Mouse (Mus musculus): ENCODE data around the gene H2-M10.2. TPM values are rescaled to one million over a fixed set of nuclear protein-coding genes. Genes with fewer than 3 reads are reported as not detected.
A peak's percentile ranks its signal among the peaks of the same experiment; 100 is the strongest.

The H2-M10.2 gene
- polyA plus RNA-seq, 1 experiment from 2014 or later = not detected

DNA sequence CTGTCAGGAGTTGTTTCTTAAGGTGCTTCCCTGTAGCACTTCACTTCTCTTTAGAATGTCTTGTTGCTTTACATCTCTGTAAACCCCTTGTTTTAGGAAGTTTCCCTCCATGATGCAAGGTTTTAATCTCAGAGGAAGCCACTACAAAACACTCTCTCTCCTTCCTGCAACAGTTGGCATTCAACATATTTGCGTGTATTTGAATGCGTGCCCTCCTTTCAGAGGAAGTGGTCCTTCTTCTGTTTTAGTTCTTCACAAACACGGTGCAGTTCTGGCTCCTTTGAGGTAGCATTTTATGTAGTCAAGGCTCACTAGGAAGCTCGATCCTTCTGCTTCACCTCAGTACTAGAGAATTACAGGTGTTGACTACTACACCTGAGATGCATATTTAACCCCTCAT is 12.5 kb downstream of the H2-M10.2 start:
- H3K36me3 ChIP-seq (ENCODE audit: control insufficient read depth, insufficient read depth) = peaks cover 4% of the 10 kb centered on the region
- ATAC-seq (ENCODE audit: low read depth) = no peak
- H3K4me2 ChIP-seq (ENCODE audit: low read depth, low read length) = no peak overlapping the region
- peaks cover 26% of the 10 kb centered on the region for H3K4me1 ChIP-seq (ENCODE audit: control insufficient read depth, low read depth, low read length)
- WGBS (ENCODE audit: insufficient replicate concordance) = 66% methylated on average over 4 of the region's 4 CpGs
- H3K9ac ChIP-seq (ENCODE audit: low read depth, low read length) = no peak overlapping the region
- no peaks in the 10 kb centered on the region for H3K9me3 ChIP-seq (replicated peaks; ENCODE audit: control insufficient read depth, low read length)
- H3K27me3 ChIP-seq (ENCODE audit: control insufficient read depth, insufficient read depth, low read depth, low read length) = no peaks in the 10 kb centered on the region
- H3K4me3 ChIP-seq (ENCODE audit: low read depth, low read length) = no peak overlapping the region
- H3K27ac ChIP-seq (ENCODE audit: low read length) = no peak overlapping the region

GRCm38 (mm10) chr17:36272643-36273366 is 13.5 kb downstream of the H2-M10.2 start:
- peaks cover 4% of the 10 kb centered on the region for H3K36me3 ChIP-seq (ENCODE audit: control insufficient read depth, insufficient read depth)
- no peaks in the 10 kb centered on the region for H3K9me3 ChIP-seq (replicated peaks; ENCODE audit: control insufficient read depth, low read length)
- 58% methylated on average over 9 of the region's 9 CpGs for WGBS (ENCODE audit: insufficient replicate concordance)
- no peaks in the 10 kb centered on the region for H3K27me3 ChIP-seq (ENCODE audit: control insufficient read depth, insufficient read depth, low read depth, low read length)
- H3K4me3 ChIP-seq (ENCODE audit: low read depth, low read length) = peak overlapping the region; percentile 92
- ATAC-seq (ENCODE audit: low read depth) = no peak
- peak overlapping the region; percentile 2; the same call in 1 of the 2 replicates for H3K9ac ChIP-seq (ENCODE audit: low read depth, low read length)
- H3K4me2 ChIP-seq (ENCODE audit: low read depth, low read length) = peak overlapping the region; percentile 96
- H3K27ac ChIP-seq (ENCODE audit: low read length) = no peak overlapping the region
- H3K4me1 ChIP-seq (ENCODE audit: control insufficient read depth, low read depth, low read length) = peaks cover 26% of the 10 kb centered on the region

- Histone ChIP-seq H3K4me3 (ENCODE audit: low read depth, low read length) (peak within 1 kb of the TSS; percentile 92), H3K36me3 (ENCODE audit: control insufficient read depth, insufficient read depth) (peaks cover 6% of the 10 kb centered on the region), H3K27ac (ENCODE audit: low read length) (peak within 1 kb of the TSS; percentile 85), H3K27me3 (ENCODE audit: control insufficient read depth, insufficient read depth, low read depth, low read length) (no peaks in the 10 kb centered on the region), H3K9me3 (replicated peaks; ENCODE audit: control insufficient read depth, low read length) (no peaks in the 10 kb centered on the region), H3K4me1 (ENCODE audit: control insufficient read depth, low read depth, low read length) (peaks cover 26% of the 10 kb centered on the region), H3K4me2 (ENCODE audit: low read depth, low read length) (peak within 1 kb of the TSS; percentile 96), H3K9ac (ENCODE audit: low read depth, low read length) (peak within 1 kb of the TSS; percentile 94)
- WGBS (ENCODE audit: insufficient replicate concordance) = 1% methylated on average over 43 of the region's 43 CpGs
- ATAC-seq (ENCODE audit: low read depth) = peak; percentile 78
Measured at GRCm38 (mm10) chr17:36271586-36272256, 14.6 kb downstream of the H2-M10.2 start, which contains the start of gene Trim39. Gene Trim39 (minus strand): TSS chr17:36272247.

- peaks cover 8% of the 10 kb centered on the region for H3K36me3 ChIP-seq (ENCODE audit: control insufficient read depth, insufficient read depth)
- peak; percentile 87 for ATAC-seq (ENCODE audit: low read depth)
- H3K9ac ChIP-seq (ENCODE audit: low read depth, low read length) = peak overlapping the region; percentile 94
- H3K4me2 ChIP-seq (ENCODE audit: low read depth, low read length) = peak overlapping the region; percentile 96
- H3K4me1 ChIP-seq (ENCODE audit: control insufficient read depth, low read depth, low read length) = peaks cover 26% of the 10 kb centered on the region
- H3K9me3 ChIP-seq (replicated peaks; ENCODE audit: control insufficient read depth, low read length) = no peaks in the 10 kb centered on the region
- peak overlapping the region; percentile 85 for H3K27ac ChIP-seq (ENCODE audit: low read length)
- peak overlapping the region; percentile 92 for H3K4me3 ChIP-seq (ENCODE audit: low read depth, low read length)
- under 1% methylated on average over 75 of the region's 84 CpGs for WGBS (ENCODE audit: insufficient replicate concordance)
- H3K27me3 ChIP-seq (ENCODE audit: control insufficient read depth, insufficient read depth, low read depth, low read length) = no peaks in the 10 kb centered on the region
Measured at GRCm38 (mm10) chr17:36270956-36271585, 15.2 kb downstream of the H2-M10.2 start.

GRCm38 (mm10) chr17:36265834-36266233 is 20.5 kb downstream of the H2-M10.2 start:
- H3K4me1 ChIP-seq (ENCODE audit: control insufficient read depth, low read depth, low read length) = peaks cover 4% of the 10 kb centered on the region
- H3K36me3 ChIP-seq (ENCODE audit: control insufficient read depth, insufficient read depth) = peaks cover 18% of the 10 kb centered on the region

DNA sequence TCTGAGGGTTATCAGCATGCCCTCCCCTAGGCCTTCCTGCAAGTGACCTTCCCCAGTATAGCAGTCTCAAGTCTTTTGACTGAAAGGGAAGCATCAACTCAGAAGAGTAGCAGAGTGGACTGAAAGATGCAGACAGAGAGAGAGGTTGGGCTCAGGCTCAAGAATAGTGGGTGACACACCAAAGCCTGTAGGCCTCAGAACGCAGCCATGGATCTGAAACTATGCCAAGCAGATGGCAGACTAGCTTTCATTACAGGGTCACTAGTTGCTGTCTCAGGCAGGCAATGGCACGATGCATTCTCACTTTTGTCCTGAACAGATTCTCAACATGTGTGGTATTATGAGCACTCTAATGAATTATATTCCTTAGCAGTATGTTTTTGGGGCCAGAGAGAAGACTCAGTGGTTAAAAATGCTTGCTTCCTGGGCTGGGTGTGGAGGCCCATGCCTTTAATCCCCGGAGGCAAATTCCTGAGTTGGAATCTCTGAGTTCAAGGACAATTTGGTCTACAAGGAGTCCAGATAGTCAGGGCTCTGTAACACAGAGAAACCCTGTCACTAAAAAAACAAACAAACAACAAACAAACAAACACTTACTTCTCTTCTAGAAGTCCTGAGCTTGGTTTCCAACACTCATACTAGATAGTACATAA is 21.9 kb downstream of the H2-M10.2 start:
- Histone ChIP-seq H3K27me3 (ENCODE audit: control insufficient read depth, insufficient read depth, low read depth, low read length) (no peaks in the 10 kb centered on the region), H3K9me3 (replicated peaks; ENCODE audit: control insufficient read depth, low read length) (no peaks in the 10 kb centered on the region), H3K27ac (ENCODE audit: low read length) (no peak overlapping the region), H3K36me3 (ENCODE audit: control insufficient read depth, insufficient read depth) (peaks cover 19% of the 10 kb centered on the region), H3K4me1 (ENCODE audit: control insufficient read depth, low read depth, low read length) (no peaks in the 10 kb centered on the region), H3K4me3 (ENCODE audit: low read depth, low read length) (no peak overlapping the region), H3K4me2 (ENCODE audit: low read depth, low read length) (no peak overlapping the region), H3K9ac (ENCODE audit: low read depth, low read length) (no peak overlapping the region)
- ATAC-seq (ENCODE audit: low read depth) = no peak
- 82% methylated on average over 3 of the region's 3 CpGs for WGBS (ENCODE audit: insufficient replicate concordance)

More at GRCm38 (mm10) chr17:36265834-36266233, 20.5 kb downstream of the H2-M10.2 start:
- H3K27me3 ChIP-seq (ENCODE audit: control insufficient read depth, insufficient read depth, low read depth, low read length) = no peaks in the 10 kb centered on the region
- no peak overlapping the region for H3K4me2 ChIP-seq (ENCODE audit: low read depth, low read length)
- H3K9me3 ChIP-seq (replicated peaks; ENCODE audit: control insufficient read depth, low read length) = no peaks in the 10 kb centered on the region
- ATAC-seq (ENCODE audit: low read depth) = no peak
- 41% methylated on average over 5 of the region's 5 CpGs for WGBS (ENCODE audit: insufficient replicate concordance)
- H3K9ac ChIP-seq (ENCODE audit: low read depth, low read length) = no peak overlapping the region
- H3K27ac ChIP-seq (ENCODE audit: low read length) = no peak overlapping the region
- no peak overlapping the region for H3K4me3 ChIP-seq (ENCODE audit: low read depth, low read length)

DNA sequence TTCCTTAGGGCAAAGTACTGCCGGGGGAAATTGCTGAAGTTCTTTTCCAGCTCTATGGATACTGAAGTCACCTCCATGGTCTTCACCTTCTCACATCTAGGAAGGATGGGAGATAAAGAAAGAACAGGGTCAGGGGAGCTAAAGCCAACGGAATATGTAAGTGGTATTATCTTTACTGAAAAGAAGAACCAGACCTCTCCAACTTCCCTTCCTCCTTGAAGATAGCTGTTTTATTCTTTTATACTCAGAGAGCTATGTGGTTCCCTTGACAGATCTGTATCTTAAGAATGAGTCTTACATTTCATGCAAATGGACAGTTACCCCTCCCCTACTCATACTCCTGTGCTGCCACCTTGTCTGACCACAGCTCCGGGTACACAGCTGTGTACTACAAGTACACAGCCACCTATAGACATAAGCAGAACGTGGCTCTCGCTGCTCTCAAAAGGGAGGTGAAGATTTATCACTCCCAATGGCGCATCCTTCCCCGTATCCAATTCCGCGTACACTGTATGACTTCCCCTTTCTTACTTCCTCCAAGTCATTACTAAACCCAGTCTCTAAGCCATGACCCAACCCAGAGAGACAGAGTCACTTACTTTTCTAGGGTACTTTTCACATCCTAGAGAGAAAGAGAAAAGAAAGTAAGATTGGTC is 24.7 kb downstream of the H2-M10.2 start:
- Histone ChIP-seq H3K4me2 (ENCODE audit: low read depth, low read length) (no peak overlapping the region), H3K36me3 (ENCODE audit: control insufficient read depth, insufficient read depth) (peaks cover 16% of the 10 kb centered on the region), H3K4me1 (ENCODE audit: control insufficient read depth, low read depth, low read length) (peaks cover 7% of the 10 kb centered on the region), H3K9ac (ENCODE audit: low read depth, low read length) (no peak overlapping the region), H3K9me3 (replicated peaks; ENCODE audit: control insufficient read depth, low read length) (no peaks in the 10 kb centered on the region), H3K4me3 (ENCODE audit: low read depth, low read length) (no peak overlapping the region), H3K27me3 (ENCODE audit: control insufficient read depth, insufficient read depth, low read depth, low read length) (no peaks in the 10 kb centered on the region), H3K27ac (ENCODE audit: low read length) (no peak overlapping the region)
- WGBS (ENCODE audit: insufficient replicate concordance) = 44% methylated on average over 9 of the region's 9 CpGs
- no peak for ATAC-seq (ENCODE audit: low read depth)

- H3K9ac ChIP-seq (ENCODE audit: low read depth, low read length) = peak within 1 kb of the TSS; percentile 71
- no peaks in the 10 kb centered on the region for H3K9me3 ChIP-seq (replicated peaks; ENCODE audit: control insufficient read depth, low read length)
- no peaks in the 10 kb centered on the region for H3K27me3 ChIP-seq (ENCODE audit: control insufficient read depth, insufficient read depth, low read depth, low read length)
- peak within 1 kb of the TSS; percentile 62 for H3K4me2 ChIP-seq (ENCODE audit: low read depth, low read length)
- WGBS (ENCODE audit: insufficient replicate concordance) = 38% methylated on average over 6 of the region's 6 CpGs
- ATAC-seq (ENCODE audit: low read depth) = no peak
- H3K4me1 ChIP-seq (ENCODE audit: control insufficient read depth, low read depth, low read length) = peaks cover 7% of the 10 kb centered on the region
- H3K27ac ChIP-seq (ENCODE audit: low read length) = peak within 1 kb of the TSS; percentile 78
- H3K36me3 ChIP-seq (ENCODE audit: control insufficient read depth, insufficient read depth) = peaks cover 5% of the 10 kb centered on the region
- peak within 1 kb of the TSS; percentile 70 for H3K4me3 ChIP-seq (ENCODE audit: low read depth, low read length)
Measured at GRCm38 (mm10) chr17:36257969-36258368, 28.3 kb downstream of the H2-M10.2 start, which contains the start of gene Rpp21. Gene Rpp21 (minus strand): TSS chr17:36258069.

Measured in liver, embryonic 16.5 days (tissue).